Mouse (Mus musculus): Measurements from ENCODE around the gene Brs3. TPM values are rescaled to one million over a fixed set of nuclear protein-coding genes. Genes with fewer than 3 reads are reported as not detected.

Gene Brs3
- under 1 TPM; 0.45 to 0.67 TPM for total RNA-seq (2021)
- long read RNA-seq, experiment 1, partial matches to known transcripts: 0 of 1 reads
- long read RNA-seq, experiment 1, other reads (novel, unspliced or antisense): 0 of 1 reads
- long read RNA-seq, experiment 2, partial matches to known transcripts: 0 of 2 reads
- long read RNA-seq, experiment 2, other reads (novel, unspliced or antisense): 0 of 2 reads

- DNase-seq (ENCODE audit: low spot score in 2 of 2): no peak
These were observed at the start of gene Brs3 for GRCm38 (mm10) chrX:57042774-57043173. Gene Brs3, plus strand, starts transcription at chrX:57043074.

- DNase-seq (ENCODE audit: low spot score in 2 of 2): no peak
These were observed 30.0 kb upstream of the Brs3 start for GRCm38 (mm10) chrX:57012891-57013290.

GRCm38 (mm10) chrX:57043869-57044268 is 995 bp downstream of the Brs3 start:
- no peak for DNase-seq (ENCODE audit: low spot score in 2 of 2)

- no peak for DNase-seq (ENCODE audit: low spot score in 2 of 2)
These were observed 9.9 kb downstream of the Brs3 start for GRCm38 (mm10) chrX:57052848-57053173.

GRCm38 (mm10) chrX:57053174-57053992 is 10.5 kb downstream of the Brs3 start, which contains the start of gene Htatsf1:
Gene Htatsf1, plus strand, starts transcription at chrX:57053583.
- peak; percentile 79 to 87 for DNase-seq (ENCODE audit: low spot score in 2 of 2)

- DNase-seq (ENCODE audit: low spot score in 2 of 2): no peak
These were observed 11.1 kb downstream of the Brs3 start for GRCm38 (mm10) chrX:57053993-57054385.

GRCm38 (mm10) chrX:57081496-57081895 is 38.6 kb downstream of the Brs3 start:
- DNase-seq (ENCODE audit: low spot score in 2 of 2): no peak

- no peak for DNase-seq (ENCODE audit: low spot score in 2 of 2)
These were observed 44.9 kb downstream of the Brs3 start, which contains the start of gene Vgll1 for GRCm38 (mm10) chrX:57087806-57088205. Gene Vgll1, plus strand, starts transcription at chrX:57088106.

Other genes with a start within 250 kb of the Brs3 start
- gene Map7d3, start 220.7 kb upstream of the Brs3 start, total RNA-seq (2021): not detected
- gene Adgrg4, start 172.9 kb upstream of the Brs3 start, total RNA-seq (2021): not detected
- gene Htatsf1, start 10.5 kb downstream of the Brs3 start, total RNA-seq (2021): 10 to 100 TPM; 62.5 to 67.9 TPM
- gene Vgll1, start 45.0 kb downstream of the Brs3 start, total RNA-seq (2021): not detected
- not detected for gene Cd40lg, start 169.1 kb downstream of the Brs3 start, total RNA-seq (2021)

All from layer of hippocampus, postnatal 14 days (tissue).